In the genomic region with DNA sequence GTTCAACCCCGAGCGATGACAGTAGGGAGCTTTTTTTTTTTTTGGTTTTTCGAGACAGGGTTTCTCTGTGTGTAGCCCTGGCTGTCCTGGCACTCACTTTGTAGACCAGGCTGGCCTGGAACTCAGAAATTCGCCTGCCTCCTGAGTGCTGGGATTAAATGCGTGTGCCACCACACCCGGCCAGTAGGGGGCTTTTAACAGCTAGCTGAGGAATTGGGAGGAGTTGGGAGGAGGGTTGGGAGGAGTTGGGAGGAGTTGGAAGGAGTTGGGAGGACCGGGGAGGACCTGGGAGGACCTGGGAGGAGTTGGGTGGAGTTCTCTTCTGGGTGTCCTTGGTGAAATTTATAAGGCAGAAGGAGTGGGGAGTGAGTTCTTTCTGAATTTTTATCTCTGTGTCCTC, we compare ENCODE assay signal across 9 mouse cellular contexts. TPM values are rescaled to one million over a fixed set of nuclear protein-coding genes. Genes with fewer than 3 reads are reported as not detected.
DNase-seq lines count a peak whose midpoint lies in the region; ATAC-seq and TF ChIP-seq lines count a peak whose summit lies in the region.
"Not testable (repeated sequence)": the region's sequence is repeated elsewhere in the genome, so short reads cannot be mapped to it uniquely, and the experiment has no call there.
"Had no signal": no experiment of that assay in that cellular context is flagged by ENCODE, and none has a peak within 500 bp of the region (broad histone marks: within the 10 kb centered on the region; RNA-seq: fewer than 3 reads in every experiment).

No protein-coding gene starts in this region.

- H3K36me3 ChIP-seq in embryonic facial prominence, embryonic 11.5 days (replicated peaks; ENCODE audit: control insufficient read depth, insufficient read depth, low read depth, low read length); liver, embryonic 14.5 days (replicated peaks; ENCODE audit: control insufficient read depth, insufficient read depth, low read depth): not testable (repeated sequence)

- intact Hi-C loops in heart, postnatal 14 days (cut with DNase I): loop anchor here (1.0 kb wide), 1 partner anchor 82 kb away; no protein-coding TSS in a partner anchor

- H3K4me1 ChIP-seq in embryonic facial prominence, embryonic 11.5 days (ENCODE audit: control insufficient read depth, insufficient read depth, low read length); liver, embryonic 14.5 days (replicated peaks; ENCODE audit: control insufficient read depth in 2 of 2, insufficient read depth in 2 of 2, low read length in 1 of 2): not testable (repeated sequence)

- not testable (repeated sequence) for H3K9ac ChIP-seq in embryonic facial prominence, embryonic 11.5 days (replicated peaks; ENCODE audit: low read length); liver, embryonic 14.5 days (replicated peaks)

- not testable (repeated sequence) for ATAC-seq in embryonic facial prominence, embryonic 11.5 days (replicated peaks; ENCODE audit: insufficient number of reproducible peaks, low FRiP score, low TSS enrichment, low read depth); liver, embryonic 14.5 days (ENCODE audit: insufficient read depth)

- not testable (repeated sequence) for H3K27me3 ChIP-seq in embryonic facial prominence, embryonic 11.5 days (ENCODE audit: control insufficient read depth, insufficient read depth, low read length); liver, embryonic 14.5 days (ENCODE audit: control insufficient read depth, insufficient read depth, low read length)

- H3K27ac ChIP-seq in embryonic facial prominence, embryonic 11.5 days (replicated peaks; ENCODE audit: low read depth, low read length); liver, embryonic 14.5 days: not testable (repeated sequence)

- TF ChIP-seq EP300 in liver, embryonic 14.5 days (IDR thresholded peaks at IDR 0.05; ENCODE audit: low read depth): not testable (repeated sequence)

- H3K4me3 ChIP-seq in embryonic facial prominence, embryonic 11.5 days (ENCODE audit: low read depth, low read length); liver, embryonic 14.5 days (ENCODE audit: insufficient read depth in 1 of 2, low read depth in 2 of 2, low read length in 2 of 2): not testable (repeated sequence)

- TF ChIP-seq POLR2A in brain, embryonic 14.5 days (IDR thresholded peaks at IDR 0.05; ENCODE audit: borderline replicate concordance, extremely low read depth, insufficient read depth, insufficient read length, poor library complexity, severe bottlenecking): not testable (repeated sequence)

- peak; percentile 24; the same call in 1 of the 2 replicates for TF ChIP-seq CTCF in brain, embryonic 14.5 days (IDR thresholded peaks at IDR 0.05; ENCODE audit: borderline replicate concordance, extremely low read depth, insufficient read depth, insufficient read length)
- TF ChIP-seq CTCF in liver, embryonic 14.5 days (IDR thresholded peaks at IDR 0.05; ENCODE audit: low read depth): peak; percentile 63

- 50% methylated on average over 7 of the region's 7 CpGs for WGBS in embryonic facial prominence, embryonic 11.5 days
- WGBS in liver, embryonic 14.5 days (ENCODE audit: insufficient replicate concordance): 55% methylated on average over 7 of the region's 7 CpGs

- not testable (repeated sequence) for H3K9me3 ChIP-seq in embryonic facial prominence, embryonic 11.5 days (replicated peaks; ENCODE audit: control insufficient read depth, low read length); liver, embryonic 14.5 days (ENCODE audit: control insufficient read depth, low read length)

- H3K4me2 ChIP-seq in embryonic facial prominence, embryonic 11.5 days (ENCODE audit: low read depth, low read length); liver, embryonic 14.5 days (ENCODE audit: low read depth): not testable (repeated sequence)

- peak; percentile 48 for DNase-seq in ES-CJ7 (ENCODE audit: low read depth, low spot score)
- DNase-seq in brain, embryonic 14.5 days (ENCODE audit: low read depth); liver, embryonic 14.5 days (ENCODE audit: low read depth in 3 of 3, low spot score in 3 of 3): not testable (repeated sequence)
- DNase-seq in embryonic facial prominence, embryonic 11.5 days (ENCODE audit: low spot score): peak; percentile 27
- peak; percentile 73 to 79 for DNase-seq in heart, postnatal 14 days
- DNase-seq in kidney, postnatal 25 days: peak; percentile 80 to 85
- DNase-seq in retina, postnatal 1 day: peak; percentile 55
- DNase-seq in thymus, postnatal 36 days: peak; percentile 31 to 45

RNA-seq across cellular contexts. Expression of a gene that starts 16.9 kb away (rescaled TPM):
- polyA plus RNA-seq in brain, embryonic 14.5 days (2012; rRNA removed): 53.6 and 59.4 TPM in 2 replicates
- 15.6 and 17.8 TPM in 2 replicates for polyA plus RNA-seq in embryonic facial prominence, embryonic 11.5 days (2014; fragmentation: Nextera tagmentation; extraction: Ambion mirVana)
- 10 to 100 TPM; 46.1 to 57.3 TPM for total RNA-seq in heart, postnatal 14 days (2021)
- polyA plus RNA-seq in liver, embryonic 14.5 days (2012; rRNA removed): 6.7 and 9.0 TPM in 2 replicates
- polyA plus RNA-seq in liver, embryonic 14.5 days (2014; fragmentation: Nextera tagmentation; extraction: Ambion mirVana): 2.1 and 3.4 TPM in 2 replicates

RNA-seq across cellular contexts. Expression of a gene that starts 34.0 kb away (rescaled TPM):
- polyA plus RNA-seq in brain, embryonic 14.5 days (2012; rRNA removed): not detected in 2 replicates
- 0.25 TPM in 1 of 2 replicates, not detected in the other for polyA plus RNA-seq in embryonic facial prominence, embryonic 11.5 days (2014; fragmentation: Nextera tagmentation; extraction: Ambion mirVana)
- total RNA-seq in heart, postnatal 14 days (2021): not detected
- 20.4 and 26.8 TPM in 2 replicates for polyA plus RNA-seq in liver, embryonic 14.5 days (2012; rRNA removed)
- 19.6 and 20.3 TPM in 2 replicates for polyA plus RNA-seq in liver, embryonic 14.5 days (2014; fragmentation: Nextera tagmentation; extraction: Ambion mirVana)
- total RNA-seq: ES-E14 had no signal

RNA-seq across cellular contexts. Expression of a gene that starts 48.7 kb away (rescaled TPM):
- 23.3 and 34.1 TPM in 2 replicates for polyA plus RNA-seq in brain, embryonic 14.5 days (2012; rRNA removed)
- polyA plus RNA-seq in embryonic facial prominence, embryonic 11.5 days (2014; fragmentation: Nextera tagmentation; extraction: Ambion mirVana): 4.8 and 6.1 TPM in 2 replicates
- 1 to 10 TPM; 8.2 to 9.7 TPM for total RNA-seq in heart, postnatal 14 days (2021)
- polyA plus RNA-seq in liver, embryonic 14.5 days (2012; rRNA removed): 6.7 and 10.3 TPM in 2 replicates
- 6.4 and 6.5 TPM in 2 replicates for polyA plus RNA-seq in liver, embryonic 14.5 days (2014; fragmentation: Nextera tagmentation; extraction: Ambion mirVana)

RNA-seq across cellular contexts. Expression of a gene that starts 58.0 kb away (rescaled TPM):
- polyA plus RNA-seq in brain, embryonic 14.5 days (2012; rRNA removed): 15.7 and 16.1 TPM in 2 replicates
- 2.5 and 3.1 TPM in 2 replicates for polyA plus RNA-seq in embryonic facial prominence, embryonic 11.5 days (2014; fragmentation: Nextera tagmentation; extraction: Ambion mirVana)
- total RNA-seq in heart, postnatal 14 days (2021): 1 to 10 TPM; 1.1 to 1.6 TPM
- polyA plus RNA-seq in liver, embryonic 14.5 days (2012; rRNA removed): 1.2 and 1.4 TPM in 2 replicates
- polyA plus RNA-seq in liver, embryonic 14.5 days (2014; fragmentation: Nextera tagmentation; extraction: Ambion mirVana): 0.52 and 0.58 TPM in 2 replicates

RNA-seq across cellular contexts. Expression of a gene that starts 58.1 kb away (rescaled TPM):
- 28.6 and 46.8 TPM in 2 replicates for polyA plus RNA-seq in brain, embryonic 14.5 days (2012; rRNA removed)
- polyA plus RNA-seq in embryonic facial prominence, embryonic 11.5 days (2014; fragmentation: Nextera tagmentation; extraction: Ambion mirVana): 28.5 and 33.8 TPM in 2 replicates
- total RNA-seq in heart, postnatal 14 days (2021): 10 to 100 TPM; 22.7 to 27.6 TPM
- polyA plus RNA-seq in liver, embryonic 14.5 days (2012; rRNA removed): 37.5 and 61.5 TPM in 2 replicates
- polyA plus RNA-seq in liver, embryonic 14.5 days (2014; fragmentation: Nextera tagmentation; extraction: Ambion mirVana): 106 and 110 TPM in 2 replicates

Comparison
In these comparisons a context has a peak if more than half of its experiments do, and no peak if none do; other contexts are left out.
1. RNA of a gene that starts 34.0 kb away (polyA plus RNA-seq): 19.6 to 26.8 TPM in liver, embryonic 14.5 days; 0.25 TPM in embryonic facial prominence, embryonic 11.5 days and not detected in brain, embryonic 14.5 days; every median in the first group is over 10 times any median in the second.